Mouse (Mus musculus) ES-E14 (cell line): ENCODE data around the gene Cenpf.

Experiments used
- CHD2 ChIP-seq: IDR thresholded peaks from 2 replicates; pipeline ENCODE4 v1.6.1; 2014; ENCODE audit warnings: mild to moderate bottlenecking, low read depth, low read length, inconsistent platforms
- MAFK ChIP-seq: IDR thresholded peaks from 2 replicates; pipeline ENCODE4 v1.6.1; 2014; ENCODE audit warnings: mild to moderate bottlenecking, low read depth, low read length, inconsistent platforms; ENCODE audit not compliant: insufficient read depth

GRCm38 (mm10) chr1:189644700-189645345 is 43.1 kb downstream of the Cenpf start:
- TF ChIP-seq CHD2 (no peak), MAFK (no peak)
